Mouse (Mus musculus) liver, postnatal 0 days (tissue): ENCODE measurements around the gene Agap1. TPM values are rescaled to one million over a fixed set of nuclear protein-coding genes. Genes with fewer than 3 reads are reported as not detected.

Source experiments
- ATAC-seq: fragments of 200-750 bp; cut with Nextera tagmentation; 2 replicates; pipeline ENCODE4 v1.8.0; 2017; ENCODE audit warnings: mild to moderate bottlenecking, moderate library complexity
- DNase-seq: peaks from one replicate; pipeline ENCODE4 v3.0.0-alpha.2; 2016
- H3K27ac ChIP-seq: fragments of 300-500 bp; sonication (generic); 2 replicates; pipeline ENCODE4 v1.5.1; 2014; ENCODE audit warnings: antibody characterized with exemption, moderate library complexity, mild to moderate bottlenecking, low read depth
- H3K27me3 ChIP-seq: fragments of 300-500 bp; sonication (generic); 2 replicates; pipeline ENCODE4 v1.6.1; 2014; ENCODE audit warnings: low read length, control low read depth, mixed read lengths; ENCODE audit not compliant: insufficient read depth
- H3K36me3 ChIP-seq: fragments of 300-500 bp; sonication (generic); replicated peaks from 2 replicates; pipeline ENCODE4 v1.6.1; 2014; ENCODE audit warnings: mild to moderate bottlenecking, control low read depth, low read length, moderate library complexity, mixed read lengths; ENCODE audit not compliant: insufficient read depth
- H3K4me1 ChIP-seq: fragments of 300-500 bp; sonication (generic); 2 replicates; pipeline ENCODE4 v1.6.1; 2014; ENCODE audit warnings: antibody characterized with exemption, mild to moderate bottlenecking, control low read depth; ENCODE audit not compliant: insufficient read depth
- H3K4me2 ChIP-seq: fragments of 300-500 bp; sonication (generic); 2 replicates; pipeline ENCODE4 v1.6.1; 2014; ENCODE audit warnings: low read depth, mild to moderate bottlenecking, low read length, moderate library complexity, mixed read lengths
- H3K4me3 ChIP-seq: fragments of 300-500 bp; sonication (generic); 2 replicates; pipeline ENCODE4 v1.5.1; 2014; ENCODE audit warnings: low read depth, low read length
- H3K9ac ChIP-seq: fragments of 300-500 bp; sonication (generic); replicated peaks from 2 replicates; pipeline ENCODE4 v1.6.1; 2014; ENCODE audit warnings: mild to moderate bottlenecking, moderate library complexity
- H3K9me3 ChIP-seq: fragments of 300-500 bp; sonication (generic); 2 replicates; pipeline ENCODE4 v1.6.1; 2016; ENCODE audit warnings: mild to moderate bottlenecking, control low read depth, low read length, mixed read lengths
- CTCF ChIP-seq: sonication (generic); IDR thresholded peaks from 2 replicates; pipeline ENCODE4 v1.5.1; 2016; ENCODE audit warnings: antibody characterized with exemption, low read depth
- EP300 ChIP-seq: IDR thresholded peaks from 2 replicates; pipeline ENCODE4 v1.6.1; 2016; ENCODE audit warnings: antibody characterized with exemption, low read depth, mild to moderate bottlenecking
- WGBS: fragments of 180-500 bp; shearing (Covaris S2); extraction: QIAGEN DNeasy Blood & Tissue Kit; methylation state at CpG from one replicate; pipeline ENCODE4 v1.1.7; 2014; ENCODE audit not compliant: insufficient replicate concordance; 5-methylcytosine and 5-hydroxymethylcytosine counted together
- polyA plus RNA-seq: library from polyadenylated mRNA; unstranded; fragments of >200 nt; fragmentation: Nextera tagmentation; extraction: Ambion mirVana; gene quantifications from 2 replicates; pipeline ENCODE4 v1.2.1, GENCODE M21; 2015

The Agap1 gene
- polyA plus RNA-seq, 1 experiment from 2014 or later: 1.0 TPM

- Histone ChIP-seq H3K4me1 (no peaks in the 10 kb centered on the region), H3K4me3 (no peak overlapping the region), H3K9me3 (no peaks in the 10 kb centered on the region), H3K4me2 (no peak overlapping the region), H3K9ac (no peak overlapping the region), H3K36me3 (no peaks in the 10 kb centered on the region; the same call in 1 of the 2 replicates), H3K27ac (no peak overlapping the region), H3K27me3 (no peaks in the 10 kb centered on the region)
- TF ChIP-seq CTCF (no peak), EP300 (no peak)
- no peak for ATAC-seq
- WGBS: 85% methylated on average over 7 of the region's 7 CpGs
- DNase-seq: no peak
Measured at GRCm38 (mm10) chr1:89849861-89850230, 395.2 kb downstream of the Agap1 start.

GRCm38 (mm10) chr1:89850681-89851414 is 396.2 kb downstream of the Agap1 start:
- DNase-seq (no peak), ATAC-seq (no peak)
- 82% methylated on average over 11 of the region's 11 CpGs for WGBS
- H3K9me3 ChIP-seq: no peaks in the 10 kb centered on the region
- H3K27ac ChIP-seq: no peak overlapping the region
- no peak overlapping the region for H3K4me3 ChIP-seq
- no peaks in the 10 kb centered on the region; the same call in 1 of the 2 replicates for H3K36me3 ChIP-seq
- H3K4me1 ChIP-seq: no peaks in the 10 kb centered on the region
- TF ChIP-seq EP300 (no peak), CTCF (no peak)
- no peak overlapping the region for H3K9ac ChIP-seq
- H3K4me2 ChIP-seq: no peak overlapping the region
- H3K27me3 ChIP-seq: no peaks in the 10 kb centered on the region

DNA sequence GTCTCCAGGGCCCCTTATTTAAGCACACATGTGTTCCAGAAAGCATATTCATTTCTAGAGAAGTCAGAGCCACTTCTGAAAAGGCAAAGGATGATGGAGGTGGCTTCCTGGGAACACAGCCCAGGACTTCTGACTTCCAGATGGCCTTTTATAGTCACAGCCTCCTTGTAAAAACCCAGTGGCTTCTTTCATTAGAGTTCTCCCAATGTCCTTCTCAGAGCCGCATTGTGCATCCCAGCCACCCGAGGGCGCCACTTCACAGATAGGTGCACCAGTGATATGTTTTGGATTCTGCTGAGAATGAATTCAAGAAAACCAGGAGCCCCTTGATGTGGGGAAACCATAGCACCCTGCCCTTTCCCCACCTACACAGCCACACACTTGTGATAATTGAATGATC is 404.6 kb downstream of the Agap1 start:
- Histone ChIP-seq H3K27me3 (no peaks in the 10 kb centered on the region), H3K9ac (no peak overlapping the region), H3K4me1 (no peaks in the 10 kb centered on the region), H3K4me3 (no peak overlapping the region), H3K9me3 (no peaks in the 10 kb centered on the region), H3K27ac (no peak overlapping the region), H3K4me2 (no peak overlapping the region), H3K36me3 (no peaks in the 10 kb centered on the region)
- TF ChIP-seq CTCF: peak; percentile 50
- TF ChIP-seq EP300: no peak
- no peak for ATAC-seq
- peak; percentile 32 for DNase-seq
- WGBS: 23% methylated on average over 3 of the region's 3 CpGs

DNA sequence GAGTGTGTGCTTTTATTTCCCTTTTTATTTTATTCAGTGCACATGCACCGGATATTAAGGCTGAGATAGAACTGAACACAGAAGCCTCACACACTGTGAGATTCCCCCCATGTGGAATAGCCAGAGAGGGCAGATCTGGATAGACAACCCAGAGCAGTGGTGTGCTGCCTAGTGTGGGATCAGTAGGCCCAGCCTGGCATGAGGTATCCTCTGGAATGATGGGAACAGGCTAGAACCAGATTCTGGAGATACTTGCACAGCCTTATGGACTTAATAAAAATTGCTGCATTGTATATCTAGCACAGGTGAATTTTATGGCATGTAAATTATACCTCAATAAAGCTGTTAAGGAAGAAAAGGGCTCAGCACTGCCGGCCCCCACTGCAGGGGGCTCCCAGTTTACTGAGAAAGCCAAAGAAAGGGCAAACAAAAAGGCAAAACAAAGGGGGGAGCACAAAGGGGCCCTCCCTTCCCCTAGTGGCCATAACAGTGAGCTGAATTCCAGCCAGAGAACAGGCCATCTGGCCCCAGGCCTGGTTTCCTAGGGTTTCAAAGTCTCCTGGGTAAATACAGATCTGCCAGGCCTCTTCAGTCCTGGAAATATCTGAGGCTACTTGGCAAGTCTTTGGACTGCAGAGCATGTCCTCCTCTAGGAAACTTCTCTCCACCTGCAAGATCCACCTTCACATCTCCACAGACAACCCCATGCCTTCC is 405.6 kb downstream of the Agap1 start:
- Histone ChIP-seq H3K4me3 (no peak overlapping the region), H3K27me3 (no peaks in the 10 kb centered on the region), H3K4me2 (no peak overlapping the region), H3K9ac (no peak overlapping the region), H3K27ac (no peak overlapping the region), H3K4me1 (no peaks in the 10 kb centered on the region), H3K9me3 (no peaks in the 10 kb centered on the region), H3K36me3 (no peaks in the 10 kb centered on the region)
- no peak for DNase-seq
- no peak for TF ChIP-seq CTCF
- no peak for TF ChIP-seq EP300
- no peak for ATAC-seq
- WGBS: 75% methylated on average over 2 of the region's 2 CpGs

DNA sequence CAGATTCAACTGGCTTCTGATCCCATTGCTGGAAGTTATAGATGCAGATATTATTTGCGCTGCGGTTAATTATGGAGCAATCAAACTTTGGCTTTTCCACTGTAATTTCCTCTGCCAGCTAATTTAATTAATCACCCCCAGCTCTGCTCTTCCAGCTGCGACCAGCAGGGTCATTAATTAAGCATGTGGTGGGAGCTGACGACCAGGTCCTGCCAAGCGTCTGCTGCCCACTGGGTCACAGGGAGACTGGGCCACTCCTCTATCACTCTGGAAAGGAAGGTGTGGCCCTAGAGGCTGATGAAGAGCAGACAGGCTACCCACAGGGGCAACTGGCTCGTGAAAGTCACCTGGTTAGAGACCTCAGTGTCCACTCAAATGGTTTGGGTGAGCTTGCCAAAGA is 411.2 kb downstream of the Agap1 start:
- H3K9ac ChIP-seq: no peak overlapping the region
- TF ChIP-seq EP300 (no peak), CTCF (no peak)
- H3K9me3 ChIP-seq: no peaks in the 10 kb centered on the region
- H3K4me3 ChIP-seq: no peak overlapping the region
- no peak for ATAC-seq
- WGBS: 67% methylated on average over 6 of the region's 6 CpGs
- H3K36me3 ChIP-seq: no peaks in the 10 kb centered on the region
- no peak overlapping the region for H3K27ac ChIP-seq
- DNase-seq: no peak
- no peaks in the 10 kb centered on the region for H3K27me3 ChIP-seq
- no peaks in the 10 kb centered on the region for H3K4me1 ChIP-seq
- no peak overlapping the region for H3K4me2 ChIP-seq

GRCm38 (mm10) chr1:89867847-89868246 is 413.2 kb downstream of the Agap1 start:
- Histone ChIP-seq H3K4me3 (no peak overlapping the region), H3K9ac (no peak overlapping the region), H3K36me3 (no peaks in the 10 kb centered on the region), H3K4me1 (no peaks in the 10 kb centered on the region), H3K9me3 (no peaks in the 10 kb centered on the region), H3K27me3 (no peaks in the 10 kb centered on the region), H3K4me2 (no peak overlapping the region), H3K27ac (no peak overlapping the region)
- ATAC-seq (no peak), DNase-seq (no peak)
- 69% methylated on average over 4 of the region's 4 CpGs for WGBS
- TF ChIP-seq CTCF (no peak), EP300 (no peak)
